Mouse (Mus musculus): Measurements from ENCODE around the gene Vrtn. TPM values are rescaled to one million over a fixed set of nuclear protein-coding genes. Genes with fewer than 3 reads are reported as not detected.

Gene Vrtn
- 0.13 TPM for polyA plus RNA-seq (2017; shearing (Covaris generic))

DNA sequence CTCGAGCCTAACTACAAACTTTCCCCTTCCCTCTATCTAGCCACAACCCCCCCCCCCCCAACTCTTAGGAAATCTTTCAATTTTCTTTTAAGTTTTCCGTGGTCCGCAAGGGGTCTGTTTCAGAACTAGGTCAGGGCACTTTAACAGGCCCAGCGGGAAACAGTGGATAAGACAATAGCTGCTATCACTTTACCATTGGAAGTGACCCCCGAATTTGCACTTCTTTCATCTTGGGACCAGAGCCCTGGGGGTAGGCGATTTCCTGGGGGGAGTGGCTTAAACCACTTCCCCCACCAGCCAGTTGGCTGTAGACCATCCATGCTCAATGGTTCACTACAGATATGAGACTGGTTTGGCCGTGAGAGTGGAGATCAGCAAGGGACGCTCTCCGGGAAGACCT, at the start of gene Vrtn:
TSS of gene Vrtn (plus strand) at position 366 of the 400 bp plus-strand sequence.

DNA sequence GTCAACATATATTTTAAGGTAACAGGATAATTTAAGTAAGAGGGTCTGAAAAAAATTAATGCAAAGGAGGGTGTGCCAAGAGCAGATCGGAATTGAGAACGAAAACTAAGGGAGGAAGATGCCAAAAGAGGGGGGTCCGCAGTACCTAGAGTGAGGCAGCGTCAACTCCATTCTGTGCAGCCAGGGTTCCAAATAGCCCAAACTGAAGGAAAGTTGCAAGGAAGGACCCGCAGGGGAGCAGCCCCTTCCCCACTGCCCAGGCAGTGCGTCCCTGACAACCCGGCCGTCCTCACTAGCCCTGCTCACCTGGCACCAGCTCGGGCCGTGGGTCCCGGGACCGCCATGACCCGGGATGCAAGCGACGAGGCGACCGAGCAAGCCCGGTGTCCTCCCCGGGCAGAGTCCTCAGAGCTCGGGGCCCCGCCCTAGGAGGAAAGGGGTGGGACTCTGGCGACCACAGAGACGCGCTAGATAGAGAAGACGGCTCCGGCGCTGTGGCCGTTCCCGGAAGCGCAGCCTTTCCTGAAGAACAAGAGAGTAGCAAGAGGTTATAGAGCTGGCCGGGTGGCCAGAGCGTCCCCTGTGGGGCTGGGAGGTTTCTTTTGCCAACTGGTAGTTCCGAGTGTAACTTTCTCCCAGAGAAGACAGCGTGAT, 23.7 kb upstream of the Vrtn start, which contains the start of gene Abcd4:
TSS of gene Abcd4 (minus strand) at position 437 of the 654 bp plus-strand sequence.

DNA sequence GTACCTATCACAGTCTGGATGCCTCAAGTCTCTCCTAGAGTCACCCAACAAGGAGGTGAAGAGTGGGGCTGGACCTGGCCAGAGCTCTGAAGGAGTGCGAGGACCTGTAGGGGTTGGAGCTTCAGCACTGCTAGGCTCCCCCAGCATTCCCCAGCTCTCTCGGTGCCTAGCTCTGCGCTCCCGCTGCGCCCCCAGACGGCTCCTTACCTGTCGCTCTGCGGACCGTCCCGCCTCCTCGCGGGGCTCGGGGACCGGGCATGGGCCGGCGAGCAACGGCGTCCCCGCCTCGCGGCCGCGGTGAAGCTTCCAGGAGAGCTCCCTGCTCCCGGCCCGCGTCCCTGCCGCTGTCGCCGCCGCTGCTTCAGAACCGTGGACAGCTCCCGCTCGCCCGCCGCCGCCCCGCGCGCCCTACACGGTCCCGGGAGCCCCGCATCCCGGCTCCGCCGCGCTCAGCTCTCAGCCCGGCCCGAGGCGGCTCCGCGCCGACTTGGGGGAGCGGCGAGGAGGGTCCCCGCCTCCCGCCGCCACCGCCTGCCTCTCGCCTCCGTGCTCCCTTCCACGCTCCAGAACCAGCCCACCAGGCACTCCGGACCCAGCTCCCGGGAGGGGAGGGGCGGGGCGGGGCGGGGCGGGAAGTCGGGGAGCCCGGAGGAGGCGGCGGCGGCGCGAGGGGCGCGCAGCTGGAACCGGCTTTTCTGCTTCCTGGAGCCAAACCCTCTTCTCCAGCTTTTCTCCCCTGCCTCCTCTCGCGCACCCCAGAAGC, 57.7 kb downstream of the Vrtn start, which contains the start of gene Syndig1l:
TSS of gene Syndig1l (minus strand) at position 513 of the 763 bp plus-strand sequence.

Other genes starting within 250 kb of the Vrtn start
- 43.0 TPM for gene Entpd5, start 232.0 kb upstream of the Vrtn start, polyA plus RNA-seq (2017; shearing (Covaris generic))
- gene Bbof1, start 231.9 kb upstream of the Vrtn start, polyA plus RNA-seq (2017; shearing (Covaris generic)) = 1.4 TPM
- 32.0 TPM for gene Rnf113a2, start 223.8 kb upstream of the Vrtn start, polyA plus RNA-seq (2017; shearing (Covaris generic))
- 20.4 TPM for gene Aldh6a1, start 190.0 kb upstream of the Vrtn start, polyA plus RNA-seq (2017; shearing (Covaris generic))
- 21.1 TPM for gene Lin52, start 189.6 kb upstream of the Vrtn start, polyA plus RNA-seq (2017; shearing (Covaris generic))
- gene Vsx2, start 71.3 kb upstream of the Vrtn start, polyA plus RNA-seq (2017; shearing (Covaris generic)) = not detected
- 25.2 TPM for gene Abcd4, start 23.6 kb upstream of the Vrtn start, polyA plus RNA-seq (2017; shearing (Covaris generic))
- not detected for gene Syndig1l, start 57.8 kb downstream of the Vrtn start, polyA plus RNA-seq (2017; shearing (Covaris generic))
- gene Npc2, start 132.1 kb downstream of the Vrtn start, polyA plus RNA-seq (2017; shearing (Covaris generic)) = 104 TPM
- gene Isca2, start 132.2 kb downstream of the Vrtn start, polyA plus RNA-seq (2017; shearing (Covaris generic)) = 113 TPM
- 0.23 TPM for gene Ltbp2, start 235.5 kb downstream of the Vrtn start, polyA plus RNA-seq (2017; shearing (Covaris generic))

Data from CD4-positive, CD25-positive, alpha-beta regulatory T cell (primary cell).